Mouse (Mus musculus): ENCODE results near the gene Mustn1. TPM values are rescaled to one million over a fixed set of nuclear protein-coding genes. Genes with fewer than 3 reads are reported as not detected.

The Mustn1 gene
- 1.8 and 2.0 TPM in 2 replicates for polyA plus RNA-seq (2014; fragmentation: Nextera tagmentation; extraction: Ambion mirVana)

DNA sequence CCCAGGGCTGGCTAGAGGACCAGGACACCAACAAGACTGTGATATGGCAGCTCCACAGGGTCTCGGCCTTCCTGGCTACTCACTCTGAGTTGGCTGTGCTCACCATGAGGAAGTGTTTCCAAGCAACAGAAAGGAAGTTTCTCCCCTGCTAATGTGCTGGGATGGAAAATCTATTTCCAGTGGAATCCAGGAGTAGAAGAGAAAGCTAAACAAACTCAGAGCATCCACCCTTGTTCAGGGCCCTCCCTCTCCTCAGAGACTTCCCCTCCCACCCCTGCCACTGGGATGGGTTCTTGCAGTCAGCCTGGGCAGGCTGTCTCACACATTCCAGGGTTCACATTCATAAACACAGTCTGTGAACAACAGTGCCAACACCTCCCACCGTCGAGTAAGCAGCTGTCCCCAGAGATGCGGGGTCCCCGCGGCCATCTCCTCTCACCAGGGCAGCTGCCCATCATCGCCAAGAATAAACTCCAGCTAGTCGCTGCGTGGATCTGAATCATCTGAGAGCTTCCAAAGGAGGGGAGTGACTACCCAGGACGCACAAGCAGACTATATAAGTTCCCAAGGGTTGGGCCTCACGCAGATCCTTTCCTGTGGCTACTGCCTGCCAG is at the start of gene Mustn1:
Gene Mustn1, plus strand, starts transcription at position 243 of the 614 bp plus-strand sequence.
- Histone ChIP-seq H3K4me3 (ENCODE audit: low read depth, low read length) (no peak within 1 kb of the TSS), H3K9me3 (replicated peaks; ENCODE audit: control insufficient read depth, low read length) (no peaks in the 10 kb centered on the region), H3K27ac (ENCODE audit: low read depth, low read length) (peak within 1 kb of the TSS; percentile 78), H3K4me1 (ENCODE audit: control insufficient read depth, insufficient read depth, low read length) (peaks cover 18% of the 10 kb centered on the region), H3K36me3 (ENCODE audit: control insufficient read depth, insufficient read depth, low read length) (no peaks in the 10 kb centered on the region), H3K9ac (ENCODE audit: low read depth, low read length) (no peak within 1 kb of the TSS), H3K27me3 (ENCODE audit: control insufficient read depth, insufficient read depth, low read length) (no peaks in the 10 kb centered on the region), H3K4me2 (no peak within 1 kb of the TSS)
- ATAC-seq (replicated peaks; ENCODE audit: insufficient number of reproducible peaks, low FRiP score, low TSS enrichment): no peak
- 52% methylated on average over 11 of the region's 11 CpGs for WGBS (ENCODE audit: insufficient replicate concordance)

GRCm38 (mm10) chr14:30837416-30837996 is 41.5 kb upstream of the Mustn1 start:
- 72% methylated on average over 14 of the region's 14 CpGs for WGBS (ENCODE audit: insufficient replicate concordance)
- Histone ChIP-seq H3K9ac (ENCODE audit: low read depth, low read length) (no peak overlapping the region), H3K4me1 (ENCODE audit: control insufficient read depth, insufficient read depth, low read length) (peaks cover 11% of the 10 kb centered on the region; the same call in 1 of the 2 replicates), H3K4me3 (ENCODE audit: low read depth, low read length) (no peak overlapping the region), H3K9me3 (replicated peaks; ENCODE audit: control insufficient read depth, low read length) (no peaks in the 10 kb centered on the region), H3K4me2 (no peak overlapping the region), H3K27ac (ENCODE audit: low read depth, low read length) (no peak overlapping the region), H3K27me3 (ENCODE audit: control insufficient read depth, insufficient read depth, low read length) (no peaks in the 10 kb centered on the region), H3K36me3 (ENCODE audit: control insufficient read depth, insufficient read depth, low read length) (no peaks in the 10 kb centered on the region)
- no peak for ATAC-seq (replicated peaks; ENCODE audit: insufficient number of reproducible peaks, low FRiP score, low TSS enrichment)

- Histone ChIP-seq H3K9me3 (replicated peaks; ENCODE audit: control insufficient read depth, low read length) (no peaks in the 10 kb centered on the region), H3K27ac (ENCODE audit: low read depth, low read length) (no peak overlapping the region), H3K9ac (ENCODE audit: low read depth, low read length) (no peak overlapping the region), H3K27me3 (ENCODE audit: control insufficient read depth, insufficient read depth, low read length) (no peaks in the 10 kb centered on the region), H3K36me3 (ENCODE audit: control insufficient read depth, insufficient read depth, low read length) (no peaks in the 10 kb centered on the region; the same call in 1 of the 2 replicates), H3K4me1 (ENCODE audit: control insufficient read depth, insufficient read depth, low read length) (no peaks in the 10 kb centered on the region), H3K4me2 (no peak overlapping the region), H3K4me3 (ENCODE audit: low read depth, low read length) (no peak overlapping the region)
- WGBS (ENCODE audit: insufficient replicate concordance): 86% methylated on average over 3 of the region's 3 CpGs
- no peak for ATAC-seq (replicated peaks; ENCODE audit: insufficient number of reproducible peaks, low FRiP score, low TSS enrichment)
These were observed 35.3 kb upstream of the Mustn1 start for GRCm38 (mm10) chr14:30843701-30844100.

DNA sequence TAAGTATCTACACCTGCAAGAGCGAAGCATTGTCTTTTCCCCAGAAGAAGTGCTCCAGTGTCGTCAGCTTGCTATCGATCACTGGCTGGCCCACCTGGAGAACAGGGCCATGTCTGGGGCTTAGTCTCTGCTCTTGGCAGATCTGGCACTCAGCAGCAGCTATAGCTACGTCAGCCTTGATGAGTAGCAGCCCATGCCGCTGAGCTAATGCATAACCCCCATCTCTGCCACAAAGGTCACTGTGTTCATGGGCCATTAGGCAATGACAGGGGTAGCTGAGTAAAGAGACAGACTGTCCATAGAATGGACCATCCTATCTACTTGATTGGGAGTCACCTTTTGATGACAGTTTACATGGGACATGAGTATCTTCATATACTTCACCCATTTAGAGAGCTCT is 28.5 kb upstream of the Mustn1 start:
- whole genome bisulfite sequencing (ENCODE audit: insufficient replicate concordance): 85% methylated on average over 5 of the region's 5 CpGs
- Histone ChIP-seq H3K4me2 (no peak overlapping the region), H3K9me3 (replicated peaks; ENCODE audit: control insufficient read depth, low read length) (no peaks in the 10 kb centered on the region), H3K4me1 (ENCODE audit: control insufficient read depth, insufficient read depth, low read length) (no peaks in the 10 kb centered on the region), H3K27me3 (ENCODE audit: control insufficient read depth, insufficient read depth, low read length) (no peaks in the 10 kb centered on the region), H3K9ac (ENCODE audit: low read depth, low read length) (no peak overlapping the region), H3K4me3 (ENCODE audit: low read depth, low read length) (no peak overlapping the region), H3K36me3 (ENCODE audit: control insufficient read depth, insufficient read depth, low read length) (no peaks in the 10 kb centered on the region), H3K27ac (ENCODE audit: low read depth, low read length) (no peak overlapping the region)
- ATAC-seq (replicated peaks; ENCODE audit: insufficient number of reproducible peaks, low FRiP score, low TSS enrichment): no peak

GRCm38 (mm10) chr14:30852325-30852724 is 26.7 kb upstream of the Mustn1 start:
- WGBS (ENCODE audit: insufficient replicate concordance): 79% methylated on average over 5 of the region's 5 CpGs
- ATAC-seq (replicated peaks; ENCODE audit: insufficient number of reproducible peaks, low FRiP score, low TSS enrichment): no peak
- no peak overlapping the region for H3K4me3 ChIP-seq (ENCODE audit: low read depth, low read length)

DNA sequence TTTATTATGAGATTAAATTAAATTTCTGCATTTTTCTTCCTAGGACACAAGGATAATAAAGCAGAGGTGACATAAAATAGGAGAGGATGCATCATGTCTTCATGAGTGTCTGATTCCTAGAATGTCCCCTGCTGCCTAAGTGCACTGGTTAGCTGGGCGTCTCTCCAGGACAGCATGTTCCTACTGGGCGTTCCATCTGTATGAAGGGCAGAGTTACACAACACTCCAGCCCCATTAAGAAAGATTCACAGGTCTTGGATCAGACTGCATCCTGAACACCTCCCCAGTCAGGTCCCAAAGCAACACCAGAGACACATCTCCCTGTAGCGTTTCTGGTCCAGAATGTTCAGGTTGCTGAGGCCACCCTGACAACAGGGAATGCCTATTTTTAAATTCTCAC is 23.7 kb upstream of the Mustn1 start:
- no peaks in the 10 kb centered on the region for H3K36me3 ChIP-seq (ENCODE audit: control insufficient read depth, insufficient read depth, low read length)
- H3K9me3 ChIP-seq (replicated peaks; ENCODE audit: control insufficient read depth, low read length): no peaks in the 10 kb centered on the region
- H3K4me1 ChIP-seq (ENCODE audit: control insufficient read depth, insufficient read depth, low read length): peaks cover 5% of the 10 kb centered on the region; the same call in 1 of the 2 replicates
- no peaks in the 10 kb centered on the region for H3K27me3 ChIP-seq (ENCODE audit: control insufficient read depth, insufficient read depth, low read length)
- no peak overlapping the region for H3K9ac ChIP-seq (ENCODE audit: low read depth, low read length)
- no peak overlapping the region for H3K27ac ChIP-seq (ENCODE audit: low read depth, low read length)
- no peak for ATAC-seq (replicated peaks; ENCODE audit: insufficient number of reproducible peaks, low FRiP score, low TSS enrichment)
- WGBS (ENCODE audit: insufficient replicate concordance): 88% methylated on average over 3 of the region's 3 CpGs
- H3K4me3 ChIP-seq (ENCODE audit: low read depth, low read length): no peak overlapping the region
- H3K4me2 ChIP-seq: no peak overlapping the region

More at GRCm38 (mm10) chr14:30852325-30852724, 26.7 kb upstream of the Mustn1 start:
- no peaks in the 10 kb centered on the region for H3K36me3 ChIP-seq (ENCODE audit: control insufficient read depth, insufficient read depth, low read length)
- H3K9ac ChIP-seq (ENCODE audit: low read depth, low read length): no peak overlapping the region
- no peak overlapping the region for H3K27ac ChIP-seq (ENCODE audit: low read depth, low read length)
- no peaks in the 10 kb centered on the region for H3K27me3 ChIP-seq (ENCODE audit: control insufficient read depth, insufficient read depth, low read length)
- peaks cover 5% of the 10 kb centered on the region; the same call in 1 of the 2 replicates for H3K4me1 ChIP-seq (ENCODE audit: control insufficient read depth, insufficient read depth, low read length)
- H3K9me3 ChIP-seq (replicated peaks; ENCODE audit: control insufficient read depth, low read length): no peaks in the 10 kb centered on the region
- no peak overlapping the region for H3K4me2 ChIP-seq

- no peak overlapping the region for H3K9ac ChIP-seq (ENCODE audit: low read depth, low read length)
- WGBS (ENCODE audit: insufficient replicate concordance): 57% methylated on average over 10 of the region's 10 CpGs
- H3K36me3 ChIP-seq (ENCODE audit: control insufficient read depth, insufficient read depth, low read length): no peaks in the 10 kb centered on the region
- H3K27ac ChIP-seq (ENCODE audit: low read depth, low read length): no peak overlapping the region
- peaks cover 5% of the 10 kb centered on the region; the same call in 1 of the 2 replicates for H3K4me1 ChIP-seq (ENCODE audit: control insufficient read depth, insufficient read depth, low read length)
- H3K4me2 ChIP-seq: no peak overlapping the region
- H3K9me3 ChIP-seq (replicated peaks; ENCODE audit: control insufficient read depth, low read length): no peaks in the 10 kb centered on the region
- H3K4me3 ChIP-seq (ENCODE audit: low read depth, low read length): no peak overlapping the region
- ATAC-seq (replicated peaks; ENCODE audit: insufficient number of reproducible peaks, low FRiP score, low TSS enrichment): no peak
- H3K27me3 ChIP-seq (ENCODE audit: control insufficient read depth, insufficient read depth, low read length): no peaks in the 10 kb centered on the region
These were observed 22.0 kb upstream of the Mustn1 start for GRCm38 (mm10) chr14:30856885-30857507.

- no peak for ATAC-seq (replicated peaks; ENCODE audit: insufficient number of reproducible peaks, low FRiP score, low TSS enrichment)
- Histone ChIP-seq H3K36me3 (ENCODE audit: control insufficient read depth, insufficient read depth, low read length) (no peaks in the 10 kb centered on the region), H3K9ac (ENCODE audit: low read depth, low read length) (no peak overlapping the region), H3K27ac (ENCODE audit: low read depth, low read length) (no peak overlapping the region), H3K4me2 (no peak overlapping the region), H3K4me3 (ENCODE audit: low read depth, low read length) (no peak overlapping the region), H3K27me3 (ENCODE audit: control insufficient read depth, insufficient read depth, low read length) (no peaks in the 10 kb centered on the region), H3K9me3 (replicated peaks; ENCODE audit: control insufficient read depth, low read length) (no peaks in the 10 kb centered on the region), H3K4me1 (ENCODE audit: control insufficient read depth, insufficient read depth, low read length) (peaks cover 5% of the 10 kb centered on the region; the same call in 1 of the 2 replicates)
- 73% methylated on average over 4 of the region's 4 CpGs for WGBS (ENCODE audit: insufficient replicate concordance)
These were observed 21.0 kb upstream of the Mustn1 start for GRCm38 (mm10) chr14:30857990-30858389.
